Mouse (Mus musculus) CH12.LX (cell line): ENCODE measurements at regions not wholly inside any gene's neighbourhood (a gene's known extent, or its start where the extent isn't known, plus 50 kb on each side); places are given as distances from the start of the nearest gene placed in this dataset.

Experiments used
- CTCF ChIP-seq, 2 experiments: IDR thresholded peaks in 1 of 2; conservative IDR thresholded peaks in 1 of 2; 2 replicates each; pipeline ENCODE4 v1.5.1; 2011 to 2012; ENCODE audit warnings: low read depth in 2 of 2, low read length in 2 of 2, improper control_type of control experiment in 1 of 2, inconsistent platforms in 1 of 2, mild to moderate bottlenecking in 1 of 2, moderate library complexity in 1 of 2
- EP300 ChIP-seq: IDR thresholded peaks from 2 replicates; pipeline ENCODE4 v1.6.1; 2011; ENCODE audit warnings: low read length, improper control_type of control experiment
- ETS1 ChIP-seq: conservative IDR thresholded peaks from 2 replicates; pipeline ENCODE4 v1.6.1; 2012; ENCODE audit warnings: low read depth, mild to moderate bottlenecking, inconsistent platforms, low read length, improper control_type of control experiment, moderate library complexity
- HCFC1 ChIP-seq: IDR thresholded peaks from 2 replicates; pipeline ENCODE4 v1.6.1; 2012; ENCODE audit warnings: low read depth, mild to moderate bottlenecking, inconsistent platforms, low read length, improper control_type of control experiment
- POLR2A ChIP-seq: IDR thresholded peaks from 2 replicates; pipeline ENCODE4 v1.6.1; 2011; ENCODE audit warnings: low read depth, mild to moderate bottlenecking, improper control_type of control experiment, low read length
- TCF12 ChIP-seq: IDR thresholded peaks from 2 replicates; pipeline ENCODE4 v1.6.1; 2014; ENCODE audit warnings: low read depth, mild to moderate bottlenecking, inconsistent platforms, low read length, improper control_type of control experiment

GRCm38 (mm10) chr6:31313869-31314470, 84.6 kb upstream of the Mkln1 start:
- TF ChIP-seq TCF12: no peak
- TF ChIP-seq POLR2A: no peak
- TF ChIP-seq HCFC1: no peak
- no peak for TF ChIP-seq CTCF (conservative IDR thresholded peaks at IDR 0.05 in 1 of 2, IDR thresholded peaks at IDR 0.05 in 1 of 2; ENCODE audit: low read depth in 2 of 2, low read length in 2 of 2)
- no peak for TF ChIP-seq EP300
- no peak for TF ChIP-seq ETS1
